In the genomic region with DNA sequence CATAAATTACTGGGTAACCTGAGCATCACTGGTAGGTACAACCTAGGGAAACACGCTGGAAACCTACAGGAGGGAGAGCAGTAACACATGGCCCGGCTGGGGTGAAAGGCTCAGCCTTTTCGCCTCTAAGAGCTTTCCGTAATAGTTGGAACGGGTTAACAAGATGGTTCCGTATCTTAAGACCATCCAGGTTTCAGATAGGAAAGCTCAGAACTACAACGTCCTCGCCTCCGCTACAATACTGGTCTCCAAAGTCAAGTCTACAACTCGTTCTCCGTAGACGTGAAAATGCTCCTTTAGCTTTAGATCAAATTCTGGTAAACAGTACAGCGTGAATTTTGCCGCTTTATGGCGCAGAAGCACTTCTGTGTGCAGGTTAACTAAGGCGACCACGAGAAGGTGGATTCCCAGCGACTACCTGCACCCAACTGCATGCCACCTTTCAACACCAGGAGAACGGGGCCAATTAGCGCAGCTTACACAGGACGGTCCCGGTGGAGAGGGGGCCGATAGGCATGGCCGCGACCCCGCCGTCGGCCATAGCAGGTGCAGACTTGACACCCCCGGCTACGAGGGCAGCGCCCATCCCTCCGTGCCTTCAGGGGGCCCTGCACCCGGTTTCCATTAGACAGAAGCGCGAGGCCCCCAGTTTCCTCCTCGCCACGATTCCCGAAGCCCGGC, we compare ENCODE assay signal across 8 mouse cellular contexts. TPM values are rescaled to one million over a fixed set of nuclear protein-coding genes. Genes with fewer than 3 reads are reported as not detected.
DNase-seq lines count a peak whose midpoint lies in the region; ATAC-seq and TF ChIP-seq lines count a peak whose summit lies in the region.

No protein-coding gene starts in this region.

- peak overlapping the region; percentile 74 to 98 for H3K4me3 ChIP-seq in heart, embryonic 14.5 days (ENCODE audit: control insufficient read depth in 1 of 2, insufficient read depth in 1 of 2, low read depth in 1 of 2, low read length in 2 of 2)
- H3K4me3 ChIP-seq in MEL (ENCODE audit: control insufficient read depth in 1 of 2, insufficient read depth in 1 of 2, low read depth in 2 of 2, low read length in 2 of 2), result peak overlapping the region; percentile 84
- H3K4me3 ChIP-seq in forebrain, embryonic 14.5 days (ENCODE audit: low read depth, low read length), result peak overlapping the region; percentile 95
- peak overlapping the region; percentile 93 for H3K4me3 ChIP-seq in liver, embryonic 11.5 days (ENCODE audit: low read depth, low read length)
- H3K4me3 ChIP-seq in stomach, embryonic 14.5 days (ENCODE audit: low read depth, low read length), result peak overlapping the region; percentile 95

- H3K36me3 ChIP-seq in heart, embryonic 14.5 days (ENCODE audit: control insufficient read depth, insufficient read depth, low read length), result peaks cover 23% of the 10 kb centered on the region
- H3K36me3 ChIP-seq in MEL (ENCODE audit: control insufficient read depth in 1 of 2, insufficient read depth in 2 of 2, low read length in 2 of 2), result peaks cover 4 to 19% of the 10 kb centered on the region in 2 experiments; a peak in 3 of 4 replicates
- H3K36me3 ChIP-seq in forebrain, embryonic 14.5 days (ENCODE audit: control insufficient read depth, insufficient read depth, low read length), result peaks cover 29% of the 10 kb centered on the region
- peaks cover 17% of the 10 kb centered on the region; the same call in 1 of the 2 replicates for H3K36me3 ChIP-seq in liver, embryonic 11.5 days (ENCODE audit: control insufficient read depth, insufficient read depth, low read length)
- peaks cover 17% of the 10 kb centered on the region for H3K36me3 ChIP-seq in stomach, embryonic 14.5 days (ENCODE audit: control insufficient read depth, insufficient read depth, low read length)

- no peaks in the 10 kb centered on the region for H3K9me3 ChIP-seq in heart, embryonic 14.5 days (ENCODE audit: control insufficient read depth, low read length)
- no peaks in the 10 kb centered on the region for H3K9me3 ChIP-seq in MEL (replicated peaks; ENCODE audit: insufficient read depth, low read length)
- H3K9me3 ChIP-seq in forebrain, embryonic 14.5 days (replicated peaks; ENCODE audit: control insufficient read depth, low read length), result no peaks in the 10 kb centered on the region
- no peaks in the 10 kb centered on the region for H3K9me3 ChIP-seq in liver, embryonic 11.5 days (ENCODE audit: control insufficient read depth, low read length)
- no peaks in the 10 kb centered on the region for H3K9me3 ChIP-seq in stomach, embryonic 14.5 days (ENCODE audit: control insufficient read depth, low read depth, low read length)

- TF ChIP-seq POLR2A in MEL (IDR thresholded peaks at IDR 0.05; ENCODE audit: control insufficient read depth in 1 of 2, insufficient read depth in 1 of 2, low read depth in 1 of 2, low read length in 2 of 2, poor library complexity in 1 of 2), result no peak; a peak in 1 of 4 replicates

- H3K4me1 ChIP-seq in heart, embryonic 14.5 days (ENCODE audit: control insufficient read depth in 2 of 2, insufficient read depth in 2 of 2, low read length in 2 of 2), result peaks cover 9 to 39% of the 10 kb centered on the region in 2 experiments
- H3K4me1 ChIP-seq in MEL (ENCODE audit: control insufficient read depth in 1 of 2, insufficient read depth in 2 of 2, low read length in 2 of 2), result peaks cover 0 to 15% of the 10 kb centered on the region in 2 experiments; a peak in 2 of 4 replicates
- peaks cover 21% of the 10 kb centered on the region for H3K4me1 ChIP-seq in forebrain, embryonic 14.5 days (ENCODE audit: control insufficient read depth, insufficient read depth, low read length)
- H3K4me1 ChIP-seq in liver, embryonic 11.5 days (replicated peaks; ENCODE audit: control insufficient read depth, insufficient read depth, low read length), result peaks cover 14% of the 10 kb centered on the region
- peaks cover 22% of the 10 kb centered on the region for H3K4me1 ChIP-seq in stomach, embryonic 14.5 days (ENCODE audit: control insufficient read depth, insufficient read depth, low read length)

- peak overlapping the region; percentile 47 to 98 for H3K27ac ChIP-seq in heart, embryonic 14.5 days (replicated peaks in 1 of 2; ENCODE audit: control insufficient read depth in 1 of 2, insufficient read depth in 1 of 2, low read depth in 2 of 2, low read length in 2 of 2)
- H3K27ac ChIP-seq in MEL (ENCODE audit: control insufficient read depth, low read depth, low read length), result peak overlapping the region; percentile 36
- peak overlapping the region; percentile 99 for H3K27ac ChIP-seq in forebrain, embryonic 14.5 days (ENCODE audit: low read depth, low read length)
- H3K27ac ChIP-seq in liver, embryonic 11.5 days (ENCODE audit: low read depth, low read length), result peak overlapping the region; percentile 98
- peak overlapping the region; percentile 99; the same call in 1 of the 2 replicates for H3K27ac ChIP-seq in stomach, embryonic 14.5 days (ENCODE audit: low read length)

- WGBS in heart, embryonic 14.5 days, result 1% methylated on average over 39 of the region's 39 CpGs
- WGBS in forebrain, embryonic 14.5 days, result under 1% methylated on average over 39 of the region's 39 CpGs
- WGBS in liver, embryonic 11.5 days, result under 1% methylated on average over 39 of the region's 39 CpGs
- WGBS in stomach, embryonic 14.5 days, result under 1% methylated on average over 39 of the region's 39 CpGs

- no peak for TF ChIP-seq EP300 in MEL (IDR thresholded peaks at IDR 0.05; ENCODE audit: low read depth in 1 of 2, low read length in 2 of 2)

- H3K9ac ChIP-seq in heart, embryonic 14.5 days (ENCODE audit: low read length), result peak overlapping the region; percentile 99
- H3K9ac ChIP-seq in MEL (ENCODE audit: control insufficient read depth, low read depth, low read length, poor library complexity, severe bottlenecking), result peak overlapping the region; percentile 94
- peak overlapping the region; percentile 96 for H3K9ac ChIP-seq in forebrain, embryonic 14.5 days (ENCODE audit: low read length)
- H3K9ac ChIP-seq in liver, embryonic 11.5 days (ENCODE audit: low read depth, low read length), result peak overlapping the region; percentile 95
- peak overlapping the region; percentile 96 for H3K9ac ChIP-seq in stomach, embryonic 14.5 days (replicated peaks; ENCODE audit: low read depth, low read length)

- H3K27me3 ChIP-seq in heart, embryonic 14.5 days (ENCODE audit: control insufficient read depth, insufficient read depth, low read length), result no peaks in the 10 kb centered on the region
- H3K27me3 ChIP-seq in MEL (ENCODE audit: control insufficient read depth in 1 of 2, insufficient read depth in 2 of 2, low read length in 2 of 2), result no peaks in the 10 kb centered on the region
- H3K27me3 ChIP-seq in forebrain, embryonic 14.5 days (replicated peaks; ENCODE audit: control insufficient read depth, insufficient read depth, low read length), result no peaks in the 10 kb centered on the region
- H3K27me3 ChIP-seq in liver, embryonic 11.5 days (replicated peaks; ENCODE audit: control insufficient read depth, insufficient read depth, low read length), result no peaks in the 10 kb centered on the region
- H3K27me3 ChIP-seq in stomach, embryonic 14.5 days (ENCODE audit: control insufficient read depth, insufficient read depth, low read length), result no peaks in the 10 kb centered on the region

- H3K79me2 ChIP-seq in MEL (ENCODE audit: control insufficient read depth, insufficient read depth, low read length, poor library complexity), result peaks cover 39% of the 10 kb centered on the region

- TF ChIP-seq RAD21 in MEL (IDR thresholded peaks at IDR 0.05; ENCODE audit: low read depth, low read length), result no peak

- H3K4me2 ChIP-seq in heart, embryonic 14.5 days (ENCODE audit: low read length), result peak overlapping the region; percentile 77
- H3K4me2 ChIP-seq in forebrain, embryonic 14.5 days (ENCODE audit: low read length), result peak overlapping the region; percentile 93
- H3K4me2 ChIP-seq in liver, embryonic 11.5 days, result peak overlapping the region; percentile 88
- H3K4me2 ChIP-seq in stomach, embryonic 14.5 days (replicated peaks; ENCODE audit: low read depth, low read length), result peak overlapping the region; percentile 47

- no peak for TF ChIP-seq CTCF in MEL (IDR thresholded peaks at IDR 0.05 in 2 of 3, conservative IDR thresholded peaks at IDR 0.05 in 1 of 3; ENCODE audit: control insufficient read depth in 1 of 3, insufficient read depth in 1 of 3, low read depth in 2 of 3, low read length in 3 of 3, poor library complexity in 1 of 3, severe bottlenecking in 1 of 3)

- DNase-seq in heart, adult 11 months, result no peak
- DNase-seq in MEL (ENCODE audit: low read depth, low spot score), result peak; percentile 55
- DNase-seq in forebrain, embryonic 14.5 days (ENCODE audit: low spot score), result no peak
- DNase-seq in liver, embryonic 11.5 days (ENCODE audit: low spot score), result no peak
- DNase-seq in cerebellum, adult 9-11 months, result no peak
- DNase-seq in cerebellum, postnatal 36 days, result no peak

- ATAC-seq in heart, embryonic 14.5 days (ENCODE audit: insufficient number of reproducible peaks, insufficient read depth, low FRiP score, low read depth), result no peak
- ATAC-seq in forebrain, embryonic 14.5 days, result peak; percentile 10
- ATAC-seq in liver, embryonic 11.5 days (replicated peaks; ENCODE audit: low FRiP score), result 0 out of 2 replicates have a peak, but pooled peaks have one; percentile 5
- 0 out of 2 replicates have a peak, but pooled peaks have one; percentile 0 for ATAC-seq in stomach, embryonic 14.5 days (ENCODE audit: insufficient number of reproducible peaks, insufficient read depth, low FRiP score, low read depth)

TF ChIP-seq in MEL, 35 proteins besides CTCF, POLR2A, EP300 and RAD21 (continues in another document):
- TF ChIP-seq MXI1 (IDR thresholded peaks at IDR 0.05; ENCODE audit: low read depth, low read length), result no peak; the same call in 1 of the 2 replicates
- TF ChIP-seq MAFK (IDR thresholded peaks at IDR 0.05; ENCODE audit: borderline replicate concordance, low read depth, low read length), result no peak
- TF ChIP-seq ZKSCAN1 (IDR thresholded peaks at IDR 0.05; ENCODE audit: low read depth, low read length), result no peak
- no peak for TF ChIP-seq JUND (IDR thresholded peaks at IDR 0.05; ENCODE audit: low read depth, low read length)
- TF ChIP-seq POLR2AphosphoS5 (IDR thresholded peaks at IDR 0.05; ENCODE audit: borderline replicate concordance, low read depth, low read length), result no peak
- TF ChIP-seq BHLHE40 (IDR thresholded peaks at IDR 0.05; ENCODE audit: borderline replicate concordance, low read depth, low read length), result no peak
- no peak for TF ChIP-seq SMC3 (IDR thresholded peaks at IDR 0.05; ENCODE audit: low read depth, low read length)

RNA-seq across cellular contexts. Expression of gene Ankrd10, which starts 1.1 kb away (rescaled TPM):
- polyA plus RNA-seq in heart, embryonic 14.5 days (2014; fragmentation: Nextera tagmentation; extraction: Ambion mirVana), result 69.1 and 73.8 TPM in 2 replicates
- 68.5 and 74.8 TPM in 2 replicates for total RNA-seq in MEL (2012; rRNA removed)
- polyA plus RNA-seq in MEL (2012; ENCODE audit: insufficient read depth in 1 of 2, insufficient read length in 2 of 2, low read depth in 1 of 2, low replicate concordance in 2 of 2, missing spikeins in 1 of 2), result 10 to 100 TPM in 1 of 2 experiments, not detected in 1; 70.4 TPM
- polyA plus RNA-seq in forebrain, embryonic 14.5 days (2014; fragmentation: Nextera tagmentation; extraction: Ambion mirVana), result 98.8 and 118 TPM in 2 replicates
- 83.6 and 86.0 TPM in 2 replicates for polyA plus RNA-seq in liver, embryonic 11.5 days (2014; fragmentation: Nextera tagmentation; extraction: Ambion mirVana)
- polyA plus RNA-seq in stomach, embryonic 14.5 days (2014; fragmentation: Nextera tagmentation; extraction: Ambion mirVana), result 101 and 109 TPM in 2 replicates

Comparison
In these comparisons a context has a peak if more than half of its experiments do, and no peak if none do; other contexts are left out.
1. H3K27ac ChIP-seq: peak in every context shown above with its lines; median percentile 99 in forebrain, embryonic 14.5 days; 99 in stomach, embryonic 14.5 days; 98 in liver, embryonic 11.5 days; 72 in heart, embryonic 14.5 days; 36 in MEL.